Mouse (Mus musculus) ovary, postnatal 14 days (tissue): ENCODE data around the gene Pramel3.
"Not testable (repeated sequence)": the region's sequence is repeated elsewhere in the genome, so short reads cannot be mapped to it uniquely, and the experiment has no call there.

Experiments used
- DNase-seq: peaks from one replicate; pipeline ENCODE4 v3.0.0; 2022; ENCODE audit warnings: low spot score

The Pramel3 gene

GRCm38 (mm10) chrX:135302007-135302406, at the start of gene Pramel3:
Gene Pramel3, plus strand, starts transcription at chrX:135302307.
- DNase-seq = not testable (repeated sequence)

DNA sequence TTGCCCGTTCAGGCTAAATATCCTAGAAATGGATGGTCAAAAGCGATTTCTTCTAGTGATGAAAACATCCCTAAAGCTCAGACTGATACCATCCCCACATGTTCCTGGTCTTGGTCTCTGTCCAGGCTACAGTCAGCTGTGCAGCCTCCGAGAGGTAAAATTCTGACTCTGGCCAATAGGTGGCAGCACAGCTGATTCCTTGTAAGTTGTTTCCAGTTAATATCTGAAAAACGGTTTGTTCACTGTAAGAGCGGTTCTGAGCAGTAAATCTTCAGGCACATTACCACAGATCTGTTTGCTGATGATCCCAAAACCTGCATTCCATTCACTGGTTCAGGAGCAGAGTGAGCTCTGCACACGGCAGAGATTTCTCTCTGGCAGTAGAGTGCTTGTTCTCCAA, 58.6 kb downstream of the Pramel3 start:
- DNase-seq = not testable (repeated sequence)

- DNase-seq = not testable (repeated sequence)
These were observed 59.8 kb downstream of the Pramel3 start for GRCm38 (mm10) chrX:135361943-135362342.
